Mouse (Mus musculus) T-helper 1 cell (primary cell): ENCODE measurements around the gene Zbtb1.
"Not testable (repeated sequence)": the region's sequence is repeated elsewhere in the genome, so short reads cannot be mapped to it uniquely, and the experiment has no call there.

Source experiments
- in situ Hi-C: fragments of 300-600 bp; cut with MboI, MseI; formaldehyde crosslinking; loops from one replicate; pipeline ENCODE4 v1.15.1; 2025; ENCODE audit warnings: high pct_unique_total_duplicates

Zbtb1 gene

DNA sequence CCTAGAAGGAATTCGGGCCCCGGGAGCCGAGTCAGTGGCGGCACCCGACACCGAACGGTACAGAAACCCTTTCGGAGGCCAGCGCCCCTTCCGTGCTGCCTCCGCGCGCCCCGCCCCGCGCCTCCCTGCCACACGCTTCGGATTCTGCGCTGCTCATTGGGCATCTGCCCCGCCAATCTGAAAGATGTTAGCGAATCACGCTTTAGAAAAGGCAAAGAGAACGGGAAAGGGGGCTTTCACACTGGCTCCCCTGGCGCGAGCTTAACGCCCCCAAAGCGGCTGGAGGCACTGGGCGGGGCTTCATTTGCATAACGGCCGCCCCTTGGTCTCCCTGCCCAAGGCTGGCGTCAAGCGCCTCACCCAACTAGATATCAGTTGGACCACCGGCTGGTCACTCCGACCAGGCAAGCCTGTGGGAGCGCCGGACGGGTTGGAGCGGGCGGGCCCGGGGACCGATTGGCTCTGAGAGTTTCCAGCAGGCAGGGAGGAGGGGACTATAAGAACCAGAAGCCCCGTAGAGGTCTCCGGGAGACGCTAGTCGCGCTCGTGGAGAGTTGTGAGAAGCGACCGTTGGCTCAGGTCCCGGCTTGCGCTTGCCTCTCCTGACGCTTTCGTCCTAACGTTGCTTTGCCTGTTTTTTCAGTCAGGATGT, 33.9 kb downstream of the Zbtb1 start, which contains the start of gene Hspa2:
Gene Hspa2 (plus strand): TSS at position 291 of the 652 bp plus-strand sequence.
- in situ Hi-C loops = no loop called here

DNA sequence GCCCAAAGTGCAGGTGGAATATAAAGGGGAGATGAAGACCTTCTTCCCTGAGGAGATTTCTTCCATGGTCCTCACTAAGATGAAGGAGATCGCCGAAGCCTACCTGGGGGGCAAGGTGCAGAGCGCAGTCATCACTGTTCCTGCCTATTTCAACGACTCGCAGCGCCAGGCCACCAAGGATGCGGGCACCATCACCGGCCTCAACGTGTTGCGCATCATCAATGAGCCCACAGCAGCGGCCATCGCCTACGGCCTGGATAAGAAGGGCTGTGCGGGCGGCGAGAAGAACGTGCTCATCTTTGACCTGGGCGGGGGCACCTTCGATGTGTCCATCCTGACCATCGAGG, 34.7 kb downstream of the Zbtb1 start:
- in situ Hi-C loops = no loop called here

DNA sequence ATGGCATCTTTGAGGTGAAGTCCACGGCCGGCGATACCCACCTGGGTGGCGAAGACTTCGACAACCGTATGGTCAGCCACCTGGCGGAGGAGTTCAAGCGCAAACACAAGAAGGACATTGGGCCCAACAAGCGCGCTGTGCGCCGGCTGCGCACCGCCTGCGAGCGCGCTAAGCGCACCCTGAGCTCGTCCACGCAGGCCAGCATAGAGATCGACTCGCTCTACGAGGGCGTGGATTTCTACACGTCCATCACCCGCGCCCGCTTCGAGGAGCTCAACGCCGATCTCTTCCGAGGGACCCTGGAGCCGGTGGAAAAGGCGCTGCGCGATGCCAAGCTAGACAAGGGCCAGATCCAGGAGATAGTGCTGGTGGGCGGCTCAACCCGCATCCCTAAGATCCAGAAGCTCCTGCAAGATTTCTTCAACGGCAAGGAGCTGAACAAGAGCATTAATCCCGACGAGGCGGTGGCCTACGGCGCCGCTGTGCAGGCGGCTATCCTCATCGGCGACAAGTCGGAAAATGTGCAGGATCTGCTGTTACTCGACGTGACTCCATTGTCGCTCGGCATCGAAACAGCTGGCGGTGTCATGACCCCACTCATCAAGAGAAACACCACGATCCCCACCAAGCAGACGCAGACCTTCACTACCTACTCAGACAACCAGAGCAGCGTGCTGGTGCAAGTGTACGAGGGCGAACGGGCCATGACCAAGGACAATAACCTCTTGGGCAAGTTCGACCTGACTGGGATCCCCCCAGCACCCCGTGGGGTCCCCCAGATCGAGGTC, 35.3 kb downstream of the Zbtb1 start:
- in situ Hi-C loops = no loop called here

DNA sequence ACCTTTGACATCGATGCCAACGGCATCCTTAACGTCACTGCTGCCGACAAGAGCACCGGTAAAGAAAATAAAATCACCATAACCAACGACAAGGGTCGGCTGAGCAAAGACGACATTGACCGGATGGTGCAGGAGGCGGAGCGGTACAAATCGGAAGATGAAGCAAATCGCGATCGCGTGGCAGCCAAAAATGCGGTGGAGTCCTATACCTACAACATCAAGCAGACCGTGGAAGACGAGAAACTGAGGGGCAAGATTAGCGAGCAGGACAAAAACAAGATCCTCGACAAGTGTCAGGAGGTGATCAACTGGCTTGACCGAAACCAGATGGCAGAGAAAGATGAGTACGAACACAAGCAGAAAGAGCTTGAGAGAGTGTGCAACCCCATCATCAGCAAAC, 35.9 kb downstream of the Zbtb1 start:
- in situ Hi-C loops = no loop called here

DNA sequence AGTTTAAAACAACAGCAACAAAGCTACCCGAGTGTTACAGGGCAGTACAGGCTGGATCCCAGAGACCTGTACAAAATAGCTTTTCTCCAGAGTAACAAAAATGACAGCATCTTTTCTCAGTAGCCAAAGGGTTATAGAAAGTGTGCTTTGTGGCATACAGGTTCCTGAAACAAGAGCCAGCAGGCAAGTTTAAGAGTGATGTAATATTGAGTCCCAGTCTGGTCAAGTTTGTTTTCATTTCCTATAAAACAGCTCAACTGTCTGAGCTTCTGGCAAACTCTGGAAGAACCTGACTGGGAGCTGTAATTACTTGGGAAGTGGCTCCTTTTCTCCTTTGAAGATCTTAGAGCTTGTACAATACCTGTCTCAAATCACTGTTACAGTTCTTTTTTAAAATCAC, 37.1 kb downstream of the Zbtb1 start:
- in situ Hi-C loops = no loop called here

DNA sequence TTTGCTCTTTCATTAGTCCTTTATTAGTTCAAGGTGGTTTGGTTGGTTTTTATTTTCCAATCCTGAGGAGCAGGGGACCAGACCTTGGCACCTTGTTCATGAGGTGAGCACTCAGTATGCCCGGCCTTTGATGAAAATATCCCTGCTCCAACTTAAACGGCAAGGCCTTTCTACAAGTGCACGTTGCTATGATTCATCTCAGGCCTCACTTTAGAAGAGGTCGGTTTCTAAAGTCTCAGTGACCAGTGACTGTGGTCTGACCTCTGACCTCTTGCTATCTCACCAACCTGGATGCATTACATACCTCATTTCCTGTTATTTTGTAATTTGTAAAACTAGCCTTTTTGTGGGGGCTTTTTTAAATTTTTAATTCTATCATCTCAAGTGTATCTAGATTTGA, 39.1 kb downstream of the Zbtb1 start:
- in situ Hi-C loops = no loop called here

DNA sequence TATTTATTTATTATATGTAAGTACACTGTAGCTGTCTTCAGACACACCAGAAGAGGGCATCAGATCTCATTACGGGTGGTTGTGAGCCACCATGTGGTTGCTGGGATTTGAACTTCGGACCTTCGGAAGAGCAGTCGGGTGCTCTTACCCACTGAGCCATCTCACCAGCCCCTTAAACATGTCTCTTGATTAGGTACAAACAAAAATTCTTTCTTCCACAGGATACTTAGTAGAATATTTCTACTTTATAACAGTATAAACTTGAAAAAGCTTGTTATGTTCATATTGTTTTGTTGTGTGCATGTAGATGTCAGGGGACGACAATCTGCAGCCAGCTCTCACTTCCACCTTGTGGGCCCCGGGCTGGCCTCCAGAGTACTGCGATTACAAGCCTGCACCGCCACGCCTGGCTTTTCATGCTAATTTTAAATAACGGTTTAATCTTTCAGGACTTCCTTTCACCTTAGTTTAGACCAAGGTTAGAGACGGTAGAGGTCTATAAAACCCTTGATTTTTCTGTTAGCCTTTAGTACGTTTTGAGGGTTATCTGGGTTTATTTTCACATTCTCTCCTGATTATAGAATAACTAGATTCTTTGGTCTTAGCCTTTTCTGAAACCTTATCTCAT, 45.4 kb downstream of the Zbtb1 start:
- in situ Hi-C loops = no loop called here

DNA sequence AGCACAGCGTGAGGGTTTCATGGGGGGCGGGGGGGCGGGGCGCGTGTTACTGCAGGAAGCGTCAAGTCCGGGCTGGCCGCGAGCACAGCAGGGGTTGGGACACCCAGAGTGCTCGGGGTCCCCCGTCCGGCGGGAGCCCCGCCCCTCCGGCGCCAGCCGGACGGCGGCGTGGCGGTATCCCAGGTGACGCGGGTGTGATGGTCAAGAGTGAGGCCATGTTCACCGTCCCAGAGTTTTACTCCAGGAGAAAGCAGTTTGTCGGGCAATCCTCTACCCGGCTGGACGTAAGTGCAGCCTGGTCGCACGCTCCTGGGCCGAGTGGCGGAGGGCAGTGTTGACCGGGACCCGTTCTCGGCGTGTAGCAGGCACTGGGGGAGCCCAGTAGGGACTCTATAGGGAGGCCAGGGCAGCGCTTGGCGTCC, 47.4 kb downstream of the Zbtb1 start, which contains the start of gene Ppp1r36:
Gene Ppp1r36 (plus strand): TSS at position 106 of the 422 bp plus-strand sequence.
- in situ Hi-C loops = no loop called here

DNA sequence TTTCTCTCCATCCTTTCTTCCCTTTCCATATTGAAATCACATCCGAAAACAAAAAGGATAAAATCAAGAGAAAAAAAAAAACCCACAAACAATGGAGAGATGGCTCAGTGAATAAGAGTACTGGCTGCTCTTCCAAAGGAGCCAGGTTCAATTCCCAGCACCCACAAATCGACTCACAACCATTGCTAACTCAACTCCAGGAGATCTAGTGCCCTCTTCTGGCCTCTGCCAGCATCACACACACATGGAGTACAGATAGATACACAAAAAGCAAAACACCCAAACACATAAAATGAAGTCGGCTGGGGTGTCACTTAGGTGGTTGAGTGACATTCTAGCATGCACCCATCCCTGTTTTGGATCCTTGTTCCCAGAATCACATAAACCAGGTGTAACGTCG, 48.3 kb downstream of the Zbtb1 start:
- in situ Hi-C loops = no loop called here

DNA sequence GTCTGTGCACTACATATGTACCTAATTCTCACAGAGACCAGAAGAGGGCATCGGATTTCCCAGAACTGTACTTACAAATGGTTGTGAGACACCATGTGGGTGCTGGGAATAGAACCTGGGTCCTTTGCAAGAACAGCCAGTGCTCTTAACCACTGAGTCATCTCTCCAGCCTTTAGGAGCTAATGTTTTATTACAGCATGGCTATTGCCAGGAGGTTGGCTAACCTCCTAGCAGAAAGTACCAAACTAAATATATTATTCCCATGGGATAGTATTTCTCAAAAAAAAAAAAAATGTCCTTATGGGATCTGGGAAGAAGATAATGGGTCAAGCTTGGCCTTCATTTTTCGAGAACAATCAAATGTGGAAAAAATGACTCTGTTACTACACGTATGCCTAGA, 55.2 kb downstream of the Zbtb1 start:
- in situ Hi-C loops = no loop called here

DNA sequence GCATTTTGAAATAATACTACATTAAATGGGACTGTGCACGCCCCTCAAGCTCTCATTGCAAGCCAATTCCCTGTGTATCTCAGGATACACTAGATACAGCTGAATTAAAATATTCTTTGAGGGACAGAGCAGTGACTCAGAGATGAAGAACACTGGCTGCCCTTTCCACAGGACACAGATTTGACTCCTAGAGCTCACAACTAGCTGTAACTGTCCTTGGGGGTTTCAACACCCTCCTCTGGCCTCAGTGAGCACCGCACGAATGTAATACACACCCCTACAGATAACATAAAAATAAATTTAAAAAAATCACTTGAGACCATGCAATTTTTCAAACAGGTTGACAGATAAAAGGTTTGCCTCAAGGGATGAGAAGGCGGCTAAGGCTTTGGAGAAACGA, 57.5 kb downstream of the Zbtb1 start:
- in situ Hi-C loops = no loop called here

DNA sequence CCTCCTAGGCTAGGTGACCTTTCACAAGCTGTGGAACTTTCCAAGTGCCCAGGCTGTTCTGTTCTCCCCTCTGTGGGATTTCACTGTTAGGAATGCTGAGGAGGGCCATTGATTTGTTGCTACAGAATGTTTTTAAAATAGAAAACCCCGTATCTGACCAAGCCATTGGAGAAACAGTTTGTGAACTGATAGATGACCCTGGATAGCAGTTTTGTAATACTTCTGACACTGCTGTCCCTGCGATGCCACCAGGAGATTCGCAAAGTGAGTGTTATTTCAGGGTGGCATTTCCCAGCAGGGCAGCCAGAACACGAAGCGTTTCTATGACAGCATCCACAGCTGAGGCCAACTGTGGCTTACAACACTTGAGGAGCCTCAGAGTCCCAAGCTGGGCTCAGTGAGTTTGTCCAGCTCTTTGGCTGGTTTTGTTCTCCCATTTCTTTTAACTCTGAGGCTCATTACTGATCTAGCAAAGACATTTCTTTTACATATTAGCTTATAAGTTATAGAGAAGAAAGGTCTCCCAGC, 60.9 kb downstream of the Zbtb1 start:
- in situ Hi-C loops = loop anchor here (5.0 kb wide), 1 partner anchor 36 kb away; no protein-coding TSS in a partner anchor

DNA sequence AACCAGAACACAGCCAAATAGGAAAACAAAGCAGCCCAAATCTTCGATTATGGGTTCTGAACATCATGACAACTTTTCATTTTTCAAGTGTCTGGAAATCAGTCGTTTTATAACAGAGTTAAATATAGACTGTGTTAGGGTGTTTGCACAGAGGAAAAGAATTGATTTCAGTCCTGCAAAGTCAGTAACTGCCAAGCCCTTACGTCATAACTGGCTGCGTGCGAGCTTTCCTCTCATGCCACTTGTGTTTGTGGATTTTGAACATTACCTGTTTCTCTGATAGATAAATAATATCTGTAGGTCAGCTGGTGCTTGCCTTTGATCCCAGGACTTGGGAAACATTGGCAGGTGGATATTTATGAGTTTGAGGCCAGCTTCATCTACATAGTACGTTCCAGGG, 61.4 kb downstream of the Zbtb1 start:
- in situ Hi-C loops = loop anchor here (5.0 kb wide), 1 partner anchor 36 kb away; no protein-coding TSS in a partner anchor

DNA sequence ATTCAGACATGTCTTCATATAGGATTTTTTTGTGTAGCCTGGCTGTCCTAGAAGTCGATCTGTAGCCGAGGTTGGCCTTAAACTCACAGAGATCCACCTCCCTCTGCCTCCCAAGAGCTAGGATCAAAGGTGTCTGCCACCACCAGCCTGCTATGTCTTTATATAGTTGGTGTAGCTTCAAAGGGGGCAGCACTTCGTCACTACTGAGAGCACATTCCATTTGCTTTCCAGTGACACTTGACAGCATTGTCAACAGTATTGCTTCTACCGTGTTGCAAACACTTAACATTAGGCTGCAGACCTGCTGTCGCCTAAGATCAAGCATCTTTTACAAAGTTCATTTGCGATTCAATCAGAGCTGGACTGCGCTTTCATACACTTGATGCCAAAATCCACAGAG, 64.0 kb downstream of the Zbtb1 start:
- in situ Hi-C loops = loop anchor here (5.0 kb wide), 1 partner anchor 33 kb away; no protein-coding TSS in a partner anchor

DNA sequence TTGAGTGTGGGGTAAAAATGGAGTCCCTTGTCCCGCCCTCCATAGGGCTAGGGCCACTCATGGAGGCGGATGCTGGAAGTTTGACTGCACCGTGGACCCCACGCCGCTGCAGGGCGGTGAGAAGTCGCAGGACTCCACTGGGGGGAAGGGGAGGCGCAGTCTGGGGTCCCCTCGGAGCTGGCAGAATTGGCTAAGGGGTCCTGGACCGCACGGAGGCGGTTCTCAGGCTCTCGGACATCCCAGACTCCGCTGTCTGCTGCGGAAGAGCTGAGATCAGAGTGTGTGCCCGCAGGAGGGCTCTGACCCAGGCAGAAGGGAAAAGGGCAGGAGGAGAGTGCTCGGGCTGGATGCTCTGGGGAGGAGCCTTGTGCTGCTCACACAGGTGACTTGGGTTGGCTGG, 65.0 kb downstream of the Zbtb1 start:
- in situ Hi-C loops = no loop called here

DNA sequence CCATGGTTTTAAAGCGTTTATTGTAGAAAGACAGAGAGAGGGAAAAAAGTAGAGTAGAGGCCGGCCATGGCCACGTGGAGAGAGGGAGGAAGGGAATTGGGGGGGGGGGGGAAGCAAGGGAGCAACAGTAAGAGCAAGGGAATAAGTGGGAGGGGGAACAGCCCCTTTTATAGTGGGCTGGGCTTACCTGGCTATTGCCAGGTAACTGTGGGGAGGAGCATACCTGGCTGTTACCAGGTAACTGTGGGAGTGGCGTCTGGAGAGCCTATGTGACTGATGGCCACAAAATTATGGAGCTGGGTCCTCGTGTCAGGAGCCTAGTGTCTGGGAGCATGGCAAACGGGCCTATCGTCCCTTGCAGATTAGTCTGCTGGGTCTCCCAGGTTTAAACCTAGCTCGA, 65.5 kb downstream of the Zbtb1 start:
- in situ Hi-C loops = no loop called here

DNA sequence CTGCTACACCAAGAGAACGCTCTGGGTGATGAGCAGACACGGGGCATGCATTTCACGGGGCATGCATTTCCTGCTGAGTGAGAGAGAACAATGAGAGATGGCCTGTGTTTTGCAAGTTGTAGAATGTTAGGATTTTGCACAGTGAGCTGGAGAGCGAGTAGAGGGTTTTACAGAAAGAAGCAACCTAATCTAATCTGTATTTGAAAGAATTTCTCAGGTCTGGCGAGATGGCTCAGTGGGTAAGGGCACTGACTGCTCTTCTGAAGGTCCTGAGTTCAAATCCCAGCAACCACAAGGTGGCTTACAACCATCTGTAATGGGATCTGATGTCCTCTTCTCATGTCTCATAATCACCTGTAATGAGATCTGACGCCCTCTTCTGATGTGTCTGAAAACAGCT, 73.4 kb downstream of the Zbtb1 start:
- in situ Hi-C loops = not testable (repeated sequence)

DNA sequence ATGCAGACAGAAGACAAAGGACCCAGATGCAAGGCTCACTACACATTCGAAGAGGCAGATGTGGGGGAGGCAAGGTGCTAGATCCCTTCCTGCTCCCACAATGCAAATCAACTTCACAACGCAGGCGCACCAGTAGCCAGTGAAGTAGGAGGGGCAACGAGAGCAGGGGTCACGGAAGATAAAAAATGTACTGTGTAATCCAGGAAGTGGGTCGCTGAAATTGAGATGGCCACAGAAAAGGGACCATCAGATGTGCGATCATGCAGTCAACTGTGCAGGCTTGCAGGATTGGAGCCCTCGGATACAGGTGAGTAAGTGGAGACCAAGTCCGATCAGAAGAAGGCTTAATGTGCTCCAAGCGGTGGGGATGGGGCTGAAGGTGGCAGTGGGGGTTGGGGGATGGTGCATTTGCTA, 74.3 kb downstream of the Zbtb1 start:
- in situ Hi-C loops = no loop called here

DNA sequence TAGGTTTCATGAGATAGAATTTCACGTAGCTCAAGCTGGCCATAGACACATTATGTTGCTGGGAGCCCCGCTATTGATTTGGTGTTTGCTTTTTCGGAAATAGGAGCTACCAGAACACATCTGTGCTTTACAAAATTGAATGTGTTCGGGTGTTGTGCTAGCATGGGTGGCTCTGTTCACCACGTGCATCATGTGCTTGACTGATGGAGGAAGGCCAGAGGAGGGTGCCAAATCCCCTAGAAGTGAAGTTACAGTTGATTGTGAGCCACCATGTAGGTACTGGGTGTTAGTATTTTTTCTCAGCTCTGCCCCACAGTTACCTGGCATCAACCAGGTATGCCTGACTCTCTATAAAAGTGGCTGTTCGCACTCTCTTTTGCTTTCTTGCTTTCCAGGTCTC, 74.8 kb downstream of the Zbtb1 start:
- in situ Hi-C loops = no loop called here

DNA sequence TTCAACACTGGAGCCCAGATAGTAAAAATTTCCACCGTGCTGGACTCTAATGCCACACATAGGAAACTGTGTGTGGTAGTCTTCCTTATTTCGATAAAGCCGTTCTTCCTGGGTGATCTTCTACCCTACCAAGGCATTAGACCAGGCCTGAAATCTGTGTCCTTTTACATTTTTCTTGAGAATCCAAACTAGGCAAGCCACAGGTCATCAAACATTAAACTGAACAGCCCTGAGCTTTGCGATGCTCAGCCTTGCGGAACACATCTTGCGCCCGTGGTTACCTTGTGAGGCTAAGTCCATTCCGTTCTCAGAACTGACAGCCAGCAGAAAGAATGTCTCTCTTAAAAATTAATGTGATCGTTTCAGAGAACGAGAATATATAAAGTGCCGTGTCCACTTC, 76.1 kb downstream of the Zbtb1 start:
- in situ Hi-C loops = no loop called here
